Mouse (Mus musculus): ENCODE measurements around the gene Ppp1r37. TPM values are rescaled to one million over a fixed set of nuclear protein-coding genes. Genes with fewer than 3 reads are reported as not detected.

The Ppp1r37 gene
- polyA plus RNA-seq, 1 experiment from 2014 or later = 11.3 TPM

GRCm38 (mm10) chr7:19551634-19552033, 11.2 kb downstream of the Ppp1r37 start:
- Histone ChIP-seq H3K27me3 (ENCODE audit: control insufficient read depth, insufficient read depth, low read depth, low read length) (no peaks in the 10 kb centered on the region), H3K4me2 (ENCODE audit: low read depth, low read length) (no peak overlapping the region), H3K4me3 (ENCODE audit: low read depth, low read length) (no peak overlapping the region), H3K9me3 (replicated peaks; ENCODE audit: control insufficient read depth, low read length) (no peaks in the 10 kb centered on the region), H3K4me1 (ENCODE audit: control insufficient read depth, low read depth, low read length) (peaks cover 31% of the 10 kb centered on the region), H3K36me3 (ENCODE audit: control insufficient read depth, insufficient read depth) (peaks cover 9% of the 10 kb centered on the region), H3K9ac (ENCODE audit: low read depth, low read length) (no peak overlapping the region), H3K27ac (ENCODE audit: low read length) (0 out of 2 replicates have a peak overlapping the region, but pooled peaks have one; percentile 6)
- ATAC-seq (ENCODE audit: low read depth) = peak; percentile 43
- 78% methylated on average over 5 of the region's 5 CpGs for WGBS (ENCODE audit: insufficient replicate concordance)

- no peaks in the 10 kb centered on the region for H3K9me3 ChIP-seq (replicated peaks; ENCODE audit: control insufficient read depth, low read length)
- H3K4me1 ChIP-seq (ENCODE audit: control insufficient read depth, low read depth, low read length) = peaks cover 42% of the 10 kb centered on the region
- no peak overlapping the region for H3K27ac ChIP-seq (ENCODE audit: low read length)
- no peaks in the 10 kb centered on the region for H3K27me3 ChIP-seq (ENCODE audit: control insufficient read depth, insufficient read depth, low read depth, low read length)
- no peak overlapping the region for H3K4me3 ChIP-seq (ENCODE audit: low read depth, low read length)
- H3K9ac ChIP-seq (ENCODE audit: low read depth, low read length) = no peak overlapping the region
- peaks cover 6% of the 10 kb centered on the region for H3K36me3 ChIP-seq (ENCODE audit: control insufficient read depth, insufficient read depth)
- WGBS (ENCODE audit: insufficient replicate concordance) = 82% methylated on average over 10 of the region's 10 CpGs
- H3K4me2 ChIP-seq (ENCODE audit: low read depth, low read length) = no peak overlapping the region
- no peak for ATAC-seq (ENCODE audit: low read depth)
These were observed 13.5 kb downstream of the Ppp1r37 start for GRCm38 (mm10) chr7:19549394-19549793.

GRCm38 (mm10) chr7:19547344-19547969, 15.4 kb downstream of the Ppp1r37 start:
- no peaks in the 10 kb centered on the region for H3K36me3 ChIP-seq (ENCODE audit: control insufficient read depth, insufficient read depth)
- H3K27me3 ChIP-seq (ENCODE audit: control insufficient read depth, insufficient read depth, low read depth, low read length) = no peaks in the 10 kb centered on the region
- peaks cover 43% of the 10 kb centered on the region for H3K4me1 ChIP-seq (ENCODE audit: control insufficient read depth, low read depth, low read length)
- no peaks in the 10 kb centered on the region for H3K9me3 ChIP-seq (replicated peaks; ENCODE audit: control insufficient read depth, low read length)
- peak overlapping the region; percentile 58 for H3K27ac ChIP-seq (ENCODE audit: low read length)
- no peak overlapping the region; the same call in 1 of the 2 replicates for H3K9ac ChIP-seq (ENCODE audit: low read depth, low read length)
- 73% methylated on average over 2 of the region's 2 CpGs for whole genome bisulfite sequencing (ENCODE audit: insufficient replicate concordance)
- H3K4me2 ChIP-seq (ENCODE audit: low read depth, low read length) = no peak overlapping the region; the same call in 1 of the 2 replicates
- ATAC-seq (ENCODE audit: low read depth) = peak; percentile 80
- H3K4me3 ChIP-seq (ENCODE audit: low read depth, low read length) = no peak overlapping the region

GRCm38 (mm10) chr7:19546007-19546406, 16.9 kb downstream of the Ppp1r37 start:
- H3K36me3 ChIP-seq (ENCODE audit: control insufficient read depth, insufficient read depth) = no peaks in the 10 kb centered on the region
- 62% methylated on average over 3 of the region's 3 CpGs for WGBS (ENCODE audit: insufficient replicate concordance)
- H3K27me3 ChIP-seq (ENCODE audit: control insufficient read depth, insufficient read depth, low read depth, low read length) = no peaks in the 10 kb centered on the region
- no peak for ATAC-seq (ENCODE audit: low read depth)
- no peak overlapping the region for H3K9ac ChIP-seq (ENCODE audit: low read depth, low read length)
- no peak overlapping the region for H3K4me2 ChIP-seq (ENCODE audit: low read depth, low read length)
- H3K27ac ChIP-seq (ENCODE audit: low read length) = 0 out of 2 replicates have a peak overlapping the region, but pooled peaks have one; percentile 9
- H3K9me3 ChIP-seq (replicated peaks; ENCODE audit: control insufficient read depth, low read length) = no peaks in the 10 kb centered on the region
- H3K4me1 ChIP-seq (ENCODE audit: control insufficient read depth, low read depth, low read length) = peaks cover 38% of the 10 kb centered on the region
- no peak overlapping the region for H3K4me3 ChIP-seq (ENCODE audit: low read depth, low read length)

- H3K27me3 ChIP-seq (ENCODE audit: control insufficient read depth, insufficient read depth, low read depth, low read length) = no peaks in the 10 kb centered on the region
- no peak overlapping the region for H3K27ac ChIP-seq (ENCODE audit: low read length)
- WGBS (ENCODE audit: insufficient replicate concordance) = 46% methylated on average over 6 of the region's 6 CpGs
- no peak for ATAC-seq (ENCODE audit: low read depth)
- H3K9me3 ChIP-seq (replicated peaks; ENCODE audit: control insufficient read depth, low read length) = no peaks in the 10 kb centered on the region
- H3K4me2 ChIP-seq (ENCODE audit: low read depth, low read length) = no peak overlapping the region
- peaks cover 32% of the 10 kb centered on the region for H3K4me1 ChIP-seq (ENCODE audit: control insufficient read depth, low read depth, low read length)
- no peak overlapping the region for H3K4me3 ChIP-seq (ENCODE audit: low read depth, low read length)
- H3K36me3 ChIP-seq (ENCODE audit: control insufficient read depth, insufficient read depth) = no peaks in the 10 kb centered on the region
- H3K9ac ChIP-seq (ENCODE audit: low read depth, low read length) = no peak overlapping the region
These were observed 19.3 kb downstream of the Ppp1r37 start for GRCm38 (mm10) chr7:19543584-19543983.

- Histone ChIP-seq H3K9me3 (replicated peaks; ENCODE audit: control insufficient read depth, low read length) (no peaks in the 10 kb centered on the region), H3K4me3 (ENCODE audit: low read depth, low read length) (no peak overlapping the region), H3K27me3 (ENCODE audit: control insufficient read depth, insufficient read depth, low read depth, low read length) (no peaks in the 10 kb centered on the region), H3K27ac (ENCODE audit: low read length) (no peak overlapping the region), H3K9ac (ENCODE audit: low read depth, low read length) (no peak overlapping the region), H3K4me1 (ENCODE audit: control insufficient read depth, low read depth, low read length) (peaks cover 25% of the 10 kb centered on the region), H3K36me3 (ENCODE audit: control insufficient read depth, insufficient read depth) (no peaks in the 10 kb centered on the region), H3K4me2 (ENCODE audit: low read depth, low read length) (no peak overlapping the region)
- no peak for ATAC-seq (ENCODE audit: low read depth)
- WGBS (ENCODE audit: insufficient replicate concordance) = 58% methylated on average over 8 of the region's 8 CpGs
These were observed 20.7 kb downstream of the Ppp1r37 start for GRCm38 (mm10) chr7:19542155-19542691.

GRCm38 (mm10) chr7:19541681-19542154, 21.2 kb downstream of the Ppp1r37 start:
- Histone ChIP-seq H3K9me3 (replicated peaks; ENCODE audit: control insufficient read depth, low read length) (no peaks in the 10 kb centered on the region), H3K27ac (ENCODE audit: low read length) (no peak overlapping the region), H3K4me1 (ENCODE audit: control insufficient read depth, low read depth, low read length) (peaks cover 22% of the 10 kb centered on the region), H3K27me3 (ENCODE audit: control insufficient read depth, insufficient read depth, low read depth, low read length) (no peaks in the 10 kb centered on the region), H3K9ac (ENCODE audit: low read depth, low read length) (no peak overlapping the region), H3K4me2 (ENCODE audit: low read depth, low read length) (no peak overlapping the region), H3K36me3 (ENCODE audit: control insufficient read depth, insufficient read depth) (no peaks in the 10 kb centered on the region), H3K4me3 (ENCODE audit: low read depth, low read length) (no peak overlapping the region)
- WGBS (ENCODE audit: insufficient replicate concordance) = 82% methylated on average over 7 of the region's 7 CpGs
- no peak for ATAC-seq (ENCODE audit: low read depth)

GRCm38 (mm10) chr7:19540771-19541566, 21.9 kb downstream of the Ppp1r37 start:
- Histone ChIP-seq H3K9ac (ENCODE audit: low read depth, low read length) (no peak overlapping the region), H3K27me3 (ENCODE audit: control insufficient read depth, insufficient read depth, low read depth, low read length) (no peaks in the 10 kb centered on the region), H3K4me3 (ENCODE audit: low read depth, low read length) (no peak overlapping the region), H3K27ac (ENCODE audit: low read length) (no peak overlapping the region), H3K9me3 (replicated peaks; ENCODE audit: control insufficient read depth, low read length) (no peaks in the 10 kb centered on the region), H3K4me2 (ENCODE audit: low read depth, low read length) (no peak overlapping the region), H3K36me3 (ENCODE audit: control insufficient read depth, insufficient read depth) (no peaks in the 10 kb centered on the region), H3K4me1 (ENCODE audit: control insufficient read depth, low read depth, low read length) (peaks cover 19% of the 10 kb centered on the region)
- WGBS (ENCODE audit: insufficient replicate concordance) = 85% methylated on average over 2 of the region's 2 CpGs
- no peak for ATAC-seq (ENCODE audit: low read depth)

GRCm38 (mm10) chr7:19534676-19535075, 28.2 kb downstream of the Ppp1r37 start:
- peaks cover 50% of the 10 kb centered on the region for H3K36me3 ChIP-seq (ENCODE audit: control insufficient read depth, insufficient read depth)
- H3K9me3 ChIP-seq (replicated peaks; ENCODE audit: control insufficient read depth, low read length) = no peaks in the 10 kb centered on the region
- H3K4me1 ChIP-seq (ENCODE audit: control insufficient read depth, low read depth, low read length) = no peaks in the 10 kb centered on the region
- H3K4me3 ChIP-seq (ENCODE audit: low read depth, low read length) = no peak overlapping the region
- no peak overlapping the region for H3K4me2 ChIP-seq (ENCODE audit: low read depth, low read length)
- H3K9ac ChIP-seq (ENCODE audit: low read depth, low read length) = no peak overlapping the region
- ATAC-seq (ENCODE audit: low read depth) = no peak
- H3K27me3 ChIP-seq (ENCODE audit: control insufficient read depth, insufficient read depth, low read depth, low read length) = no peaks in the 10 kb centered on the region
- H3K27ac ChIP-seq (ENCODE audit: low read length) = no peak overlapping the region
- WGBS (ENCODE audit: insufficient replicate concordance) = 87% methylated on average over 10 of the region's 10 CpGs
